Mouse (Mus musculus) heart, adult 2 months (tissue): ENCODE data around the gene Crip2.

Source experiments
- CTCF ChIP-seq: fragments of 200-600 bp; IDR thresholded peaks from 2 replicates; pipeline ENCODE4 v1.8.1; 2022; ENCODE audit warnings: antibody characterized with exemption, mild to moderate bottlenecking, moderate library complexity
- POLR2A ChIP-seq: fragments of 200-500 bp; IDR thresholded peaks from 2 replicates; pipeline ENCODE4 v1.6.1; 2011; ENCODE audit warnings: mild to moderate bottlenecking, low read depth, low read length, control low read depth; ENCODE audit not compliant: insufficient read depth

DNA sequence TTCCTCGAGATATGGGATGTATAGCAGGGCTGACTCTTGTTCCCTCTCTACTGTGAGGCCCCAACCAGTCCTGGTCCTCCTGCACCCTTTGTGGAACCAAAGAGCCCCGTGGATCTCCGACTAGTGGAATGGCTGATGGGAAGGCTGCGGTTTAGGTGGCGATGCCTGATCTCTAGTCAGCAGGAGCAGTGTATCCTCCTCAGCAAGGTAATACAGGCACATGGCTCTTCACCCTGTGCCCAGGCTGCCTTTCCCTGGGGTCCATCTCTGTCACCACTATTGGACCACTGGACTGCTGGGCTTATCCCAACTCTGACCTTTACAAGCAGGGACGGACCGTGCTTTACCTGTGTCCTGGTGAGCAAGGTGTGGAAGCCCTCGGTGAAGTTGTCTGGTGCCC is 17.5 kb downstream of the Crip2 start:
- TF ChIP-seq POLR2A (no peak), CTCF (no peak)
